Mouse (Mus musculus) testis, adult 2 months (tissue): ENCODE measurements around the gene Rps6ka5. TPM values are rescaled to one million over a fixed set of nuclear protein-coding genes. Genes with fewer than 3 reads are reported as not detected.
A peak's percentile ranks its signal among the peaks of the same experiment; 100 is the strongest.

ENCODE experiments used
- H3K27ac ChIP-seq: fragments of 200-500 bp; 2 replicates; pipeline ENCODE4 v1.5.1; 2012; ENCODE audit warnings: low read depth, low read length; ENCODE audit not compliant: control insufficient read depth, insufficient read depth
- H3K27me3 ChIP-seq: fragments of 200-500 bp; 2 replicates; pipeline ENCODE4 v1.6.1; 2012; ENCODE audit warnings: mild to moderate bottlenecking, low read length, moderate library complexity; ENCODE audit not compliant: control insufficient read depth, insufficient read depth
- H3K36me3 ChIP-seq: fragments of 200-500 bp; 2 replicates; pipeline ENCODE4 v1.6.1; 2012; ENCODE audit warnings: mild to moderate bottlenecking, low read length; ENCODE audit not compliant: control insufficient read depth, insufficient read depth
- H3K4me1 ChIP-seq: fragments of 200-500 bp; 2 replicates; pipeline ENCODE4 v1.6.1; 2012; ENCODE audit warnings: low read length; ENCODE audit not compliant: control insufficient read depth, insufficient read depth
- H3K4me3 ChIP-seq: fragments of 200-500 bp; 2 replicates; pipeline ENCODE4 v1.5.1; 2012; ENCODE audit warnings: low read depth, mild to moderate bottlenecking, low read length, moderate library complexity, mixed read lengths; ENCODE audit not compliant: control insufficient read depth
- CTCF ChIP-seq: fragments of 200-500 bp; IDR thresholded peaks from 2 replicates; pipeline ENCODE4 v1.5.1; 2012; ENCODE audit warnings: low read depth, mild to moderate bottlenecking, inconsistent platforms, low read length, moderate library complexity; ENCODE audit not compliant: control insufficient read depth, insufficient read depth, insufficient replicate concordance
- POLR2A ChIP-seq: fragments of 200-500 bp; IDR thresholded peaks from 2 replicates; pipeline ENCODE4 v1.6.1; 2012; ENCODE audit warnings: low read depth, mild to moderate bottlenecking, inconsistent platforms, low read length, moderate library complexity; ENCODE audit not compliant: control insufficient read depth
- polyA plus RNA-seq: library from polyadenylated mRNA; depleted of rRNA; stranded (reverse); fragments of >200 nt; gene quantifications from 2 replicates; pipeline ENCODE4 v1.2.3, GENCODE M21; 2012

Rps6ka5 gene
- polyA plus RNA-seq, 1 experiment: 4.1 TPM

DNA sequence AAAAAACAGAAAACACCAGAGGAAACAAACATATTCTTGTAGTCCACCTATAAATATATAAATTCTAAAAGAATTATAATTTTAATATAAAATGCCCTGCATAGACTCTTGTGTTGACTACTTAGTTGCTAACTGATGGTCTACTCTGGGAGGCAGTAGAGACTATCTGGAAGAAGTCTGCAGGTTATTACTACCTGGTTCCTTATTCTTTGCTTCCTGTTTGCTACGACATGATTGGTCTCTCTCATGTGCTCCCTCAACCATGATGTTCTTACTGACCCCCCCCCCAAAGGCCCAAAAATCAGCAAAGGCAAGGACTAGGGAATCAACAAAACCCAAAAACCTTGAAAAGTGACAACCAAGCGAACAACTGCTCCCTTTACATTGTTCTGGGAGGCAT is 66.7 kb downstream of the Rps6ka5 start:
- Histone ChIP-seq H3K36me3 (no peaks in the 10 kb centered on the region), H3K27ac (no peak overlapping the region), H3K4me3 (no peak overlapping the region), H3K4me1 (no peaks in the 10 kb centered on the region), H3K27me3 (no peaks in the 10 kb centered on the region)
- TF ChIP-seq POLR2A (no peak), CTCF (no peak)

DNA sequence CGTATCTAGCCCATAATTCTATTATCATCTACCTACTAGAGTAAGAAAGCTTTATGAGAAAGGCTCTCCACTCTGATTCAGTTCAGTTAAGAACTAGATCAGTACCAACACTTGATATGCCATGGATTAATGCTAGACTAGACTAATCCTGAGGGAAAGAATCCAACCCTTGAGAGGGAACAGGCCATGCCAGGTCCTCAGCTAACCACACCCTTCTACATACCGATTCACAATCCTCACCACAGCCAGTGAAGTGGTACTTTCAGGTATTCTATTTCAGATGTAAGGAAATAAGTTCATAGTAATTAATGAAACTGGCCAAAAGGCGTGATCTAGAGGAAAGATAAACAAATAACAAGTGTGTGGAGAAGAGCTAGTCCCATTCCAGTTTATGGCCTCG is 70.8 kb downstream of the Rps6ka5 start:
- no peaks in the 10 kb centered on the region for H3K27me3 ChIP-seq
- TF ChIP-seq CTCF: no peak
- no peak for TF ChIP-seq POLR2A
- H3K36me3 ChIP-seq: no peaks in the 10 kb centered on the region
- H3K4me1 ChIP-seq: no peaks in the 10 kb centered on the region
- no peak overlapping the region for H3K27ac ChIP-seq
- H3K4me3 ChIP-seq: no peak overlapping the region

DNA sequence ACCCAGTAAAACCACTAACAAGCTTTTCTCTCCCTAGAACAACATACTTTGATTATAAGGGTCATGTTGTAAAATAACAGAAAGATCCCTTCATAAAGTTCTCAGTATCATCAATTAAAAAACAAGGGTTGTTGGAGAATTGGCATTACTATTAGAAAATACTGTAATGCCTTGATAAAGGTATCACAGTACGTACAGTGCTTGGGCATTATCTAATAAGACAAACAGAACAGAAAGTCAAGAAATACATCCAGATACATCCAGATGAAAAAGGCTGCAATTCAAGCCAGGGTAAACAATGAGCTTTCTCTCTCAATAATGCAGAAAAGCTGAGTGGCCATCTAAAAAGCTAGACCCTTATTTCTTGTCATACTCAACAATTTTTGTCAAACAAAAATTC is 84.8 kb downstream of the Rps6ka5 start:
- TF ChIP-seq CTCF (no peak), POLR2A (no peak)
- no peak overlapping the region for H3K4me3 ChIP-seq
- no peak overlapping the region for H3K27ac ChIP-seq
- H3K36me3 ChIP-seq: no peaks in the 10 kb centered on the region
- no peaks in the 10 kb centered on the region for H3K4me1 ChIP-seq
- no peaks in the 10 kb centered on the region for H3K27me3 ChIP-seq

DNA sequence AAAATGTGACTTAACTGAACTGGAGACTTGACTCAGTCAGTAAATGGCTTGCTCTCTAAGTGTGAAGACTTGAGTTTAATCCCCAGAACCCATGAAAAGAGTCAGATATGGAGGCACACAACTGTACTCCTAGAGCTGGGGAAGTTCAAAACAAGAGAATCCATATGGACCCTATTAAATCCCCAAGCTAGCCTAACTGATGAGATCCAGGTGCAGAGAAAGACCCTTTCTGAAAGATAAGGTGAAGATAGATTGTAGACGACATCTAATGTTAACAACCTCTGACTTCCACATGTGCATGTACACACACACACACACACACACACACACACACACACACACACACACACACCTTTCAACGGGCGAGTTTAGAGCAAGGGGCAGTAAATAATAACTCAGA is 86.1 kb downstream of the Rps6ka5 start:
- no peaks in the 10 kb centered on the region for H3K27me3 ChIP-seq
- H3K4me3 ChIP-seq: no peak overlapping the region
- H3K4me1 ChIP-seq: no peaks in the 10 kb centered on the region
- no peak overlapping the region for H3K27ac ChIP-seq
- H3K36me3 ChIP-seq: no peaks in the 10 kb centered on the region
- TF ChIP-seq CTCF: no peak
- TF ChIP-seq POLR2A: no peak

DNA sequence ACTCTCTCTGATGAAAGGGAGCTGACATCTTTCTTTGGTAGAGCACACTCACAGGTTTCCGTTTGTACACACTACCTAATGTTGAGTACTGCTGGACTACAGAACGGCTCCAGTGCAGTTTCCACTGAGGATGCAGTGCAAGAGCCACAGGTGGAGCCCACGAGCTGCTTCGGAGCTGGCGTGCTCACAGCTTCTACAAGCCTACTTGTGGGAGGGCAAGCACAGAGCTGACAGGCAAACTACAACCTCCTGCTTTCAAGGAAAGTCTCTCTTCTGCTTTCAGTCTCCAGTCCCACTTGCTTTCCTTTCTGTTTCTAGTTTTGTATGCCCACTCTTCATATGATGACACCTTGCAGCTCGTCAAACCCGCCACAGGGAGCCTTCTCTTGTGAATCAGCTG is 87.1 kb downstream of the Rps6ka5 start:
- no peaks in the 10 kb centered on the region for H3K4me1 ChIP-seq
- no peaks in the 10 kb centered on the region for H3K27me3 ChIP-seq
- H3K36me3 ChIP-seq: no peaks in the 10 kb centered on the region
- no peak overlapping the region for H3K27ac ChIP-seq
- no peak overlapping the region for H3K4me3 ChIP-seq
- peak; percentile 58; the same call in 1 of the 2 replicates for TF ChIP-seq CTCF
- TF ChIP-seq POLR2A: no peak

GRCm38 (mm10) chr12:100637886-100638285 is 88.9 kb downstream of the Rps6ka5 start:
- Histone ChIP-seq H3K36me3 (no peaks in the 10 kb centered on the region), H3K27me3 (no peaks in the 10 kb centered on the region)
- no peak for TF ChIP-seq POLR2A
- no peak for TF ChIP-seq CTCF

GRCm38 (mm10) chr12:100636733-100637132 is 90.0 kb downstream of the Rps6ka5 start:
- TF ChIP-seq POLR2A: no peak
- TF ChIP-seq CTCF: no peak
- H3K36me3 ChIP-seq: no peaks in the 10 kb centered on the region
- H3K27me3 ChIP-seq: no peaks in the 10 kb centered on the region
- no peak overlapping the region for H3K4me3 ChIP-seq
- H3K27ac ChIP-seq: no peak overlapping the region
- H3K4me1 ChIP-seq: no peaks in the 10 kb centered on the region

More at GRCm38 (mm10) chr12:100637886-100638285, 88.9 kb downstream of the Rps6ka5 start:
- Histone ChIP-seq H3K4me3 (no peak overlapping the region), H3K4me1 (no peaks in the 10 kb centered on the region), H3K27ac (no peak overlapping the region)

- Histone ChIP-seq H3K27me3 (no peaks in the 10 kb centered on the region), H3K36me3 (no peaks in the 10 kb centered on the region), H3K27ac (no peak overlapping the region), H3K4me3 (no peak overlapping the region), H3K4me1 (no peaks in the 10 kb centered on the region)
- TF ChIP-seq POLR2A (no peak), CTCF (no peak)
These were observed 90.5 kb downstream of the Rps6ka5 start for GRCm38 (mm10) chr12:100636299-100636633.
